Mouse (Mus musculus) brain, embryonic 14.5 days (tissue): ENCODE results near the gene Omt2b.
"Not testable (repeated sequence)": the region's sequence is repeated elsewhere in the genome, so short reads cannot be mapped to it uniquely, and the experiment has no call there.

Experiments used
- CTCF ChIP-seq: fragments of 200-500 bp; IDR thresholded peaks from 2 replicates; pipeline ENCODE4 v1.5.1; 2012; ENCODE audit warnings: inconsistent platforms, mild to moderate bottlenecking, moderate library complexity, borderline replicate concordance; ENCODE audit not compliant: insufficient read depth, insufficient read length; ENCODE audit errors: extremely low read depth
- POLR2A ChIP-seq: fragments of 200-500 bp; IDR thresholded peaks from 2 replicates; pipeline ENCODE4 v1.6.1; 2012; ENCODE audit warnings: mild to moderate bottlenecking, inconsistent platforms, borderline replicate concordance; ENCODE audit not compliant: poor library complexity, insufficient read depth, insufficient read length, severe bottlenecking; ENCODE audit errors: extremely low read depth

DNA sequence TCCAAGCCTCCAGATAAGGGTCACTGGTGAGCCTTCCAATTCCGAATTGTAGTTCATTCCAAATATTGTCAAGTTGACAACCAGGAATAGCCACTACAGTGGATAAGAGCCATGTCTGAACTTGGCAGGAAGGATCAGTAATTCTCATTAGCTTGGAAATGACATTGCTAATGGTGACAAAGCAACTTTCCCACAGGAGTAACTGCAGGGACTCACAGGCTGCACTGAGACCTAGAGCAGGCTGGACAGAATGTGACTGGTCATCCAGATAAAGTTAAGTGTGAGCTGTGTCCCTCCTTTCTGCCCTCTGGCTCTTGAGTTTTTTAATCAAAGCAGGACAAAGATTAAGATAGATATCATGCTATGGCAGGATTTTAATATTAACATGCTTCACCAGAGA lies 38.3 kb upstream of the Omt2b start:
- TF ChIP-seq POLR2A, CTCF: not testable (repeated sequence)
